Mouse (Mus musculus) brain, embryonic 18.5 days (tissue): ENCODE results near the gene Ccdc88b.
"Not testable (repeated sequence)": the region's sequence is repeated elsewhere in the genome, so short reads cannot be mapped to it uniquely, and the experiment has no call there.

Experiments used
- DNase-seq: peaks from one replicate; pipeline ENCODE4 v3.0.0-alpha.2; 2012; ENCODE audit warnings: low read depth, low spot score

Ccdc88b gene

GRCm38 (mm10) chr19:6858031-6858430, at the start of gene Ccdc88b:
Ccdc88b (minus strand) TSS chr19:6858211.
- DNase-seq = no peak

GRCm38 (mm10) chr19:6907094-6907493, 49.1 kb upstream of the Ccdc88b start:
- no peak for DNase-seq

GRCm38 (mm10) chr19:6906199-6906598, 48.2 kb upstream of the Ccdc88b start:
- no peak for DNase-seq

GRCm38 (mm10) chr19:6905498-6906159, 47.6 kb upstream of the Ccdc88b start:
- DNase-seq = no peak

- DNase-seq = no peak
Measured at GRCm38 (mm10) chr19:6904846-6905245, 46.8 kb upstream of the Ccdc88b start.

GRCm38 (mm10) chr19:6903031-6903430, 45.0 kb upstream of the Ccdc88b start:
- no peak for DNase-seq

- DNase-seq = no peak
Measured at GRCm38 (mm10) chr19:6899641-6900040, 41.6 kb upstream of the Ccdc88b start.

- not testable (repeated sequence) for DNase-seq
Measured at GRCm38 (mm10) chr19:6895608-6896305, 37.7 kb upstream of the Ccdc88b start.

- no peak for DNase-seq
Measured at GRCm38 (mm10) chr19:6893731-6894451, 35.9 kb upstream of the Ccdc88b start.

GRCm38 (mm10) chr19:6892512-6892911, 34.5 kb upstream of the Ccdc88b start:
- no peak for DNase-seq

- DNase-seq = no peak
Measured at GRCm38 (mm10) chr19:6877965-6878364, 20.0 kb upstream of the Ccdc88b start.

GRCm38 (mm10) chr19:6876799-6877198, 18.8 kb upstream of the Ccdc88b start:
- DNase-seq = no peak

- DNase-seq = no peak
Measured at GRCm38 (mm10) chr19:6875834-6876233, 17.8 kb upstream of the Ccdc88b start.

GRCm38 (mm10) chr19:6874257-6874656, 16.2 kb upstream of the Ccdc88b start:
- DNase-seq = no peak

GRCm38 (mm10) chr19:6872701-6873100, 14.7 kb upstream of the Ccdc88b start:
- no peak for DNase-seq

- DNase-seq = no peak
Measured at GRCm38 (mm10) chr19:6871574-6872271, 13.7 kb upstream of the Ccdc88b start.

GRCm38 (mm10) chr19:6869355-6869754, 11.3 kb upstream of the Ccdc88b start:
- no peak for DNase-seq

- DNase-seq = no peak
Measured at GRCm38 (mm10) chr19:6861451-6861850, 3.4 kb upstream of the Ccdc88b start.

- no peak for DNase-seq
Measured at GRCm38 (mm10) chr19:6860706-6861105, 2.7 kb upstream of the Ccdc88b start.

GRCm38 (mm10) chr19:6859971-6860370, 2.0 kb upstream of the Ccdc88b start:
- DNase-seq = no peak

GRCm38 (mm10) chr19:6859032-6859651, 1.1 kb upstream of the Ccdc88b start:
- no peak for DNase-seq
